Mouse (Mus musculus): Measurements from ENCODE around the gene Gtpbp1.
A peak's percentile ranks its signal among the peaks of the same experiment; 100 is the strongest.

Gene Gtpbp1

DNA sequence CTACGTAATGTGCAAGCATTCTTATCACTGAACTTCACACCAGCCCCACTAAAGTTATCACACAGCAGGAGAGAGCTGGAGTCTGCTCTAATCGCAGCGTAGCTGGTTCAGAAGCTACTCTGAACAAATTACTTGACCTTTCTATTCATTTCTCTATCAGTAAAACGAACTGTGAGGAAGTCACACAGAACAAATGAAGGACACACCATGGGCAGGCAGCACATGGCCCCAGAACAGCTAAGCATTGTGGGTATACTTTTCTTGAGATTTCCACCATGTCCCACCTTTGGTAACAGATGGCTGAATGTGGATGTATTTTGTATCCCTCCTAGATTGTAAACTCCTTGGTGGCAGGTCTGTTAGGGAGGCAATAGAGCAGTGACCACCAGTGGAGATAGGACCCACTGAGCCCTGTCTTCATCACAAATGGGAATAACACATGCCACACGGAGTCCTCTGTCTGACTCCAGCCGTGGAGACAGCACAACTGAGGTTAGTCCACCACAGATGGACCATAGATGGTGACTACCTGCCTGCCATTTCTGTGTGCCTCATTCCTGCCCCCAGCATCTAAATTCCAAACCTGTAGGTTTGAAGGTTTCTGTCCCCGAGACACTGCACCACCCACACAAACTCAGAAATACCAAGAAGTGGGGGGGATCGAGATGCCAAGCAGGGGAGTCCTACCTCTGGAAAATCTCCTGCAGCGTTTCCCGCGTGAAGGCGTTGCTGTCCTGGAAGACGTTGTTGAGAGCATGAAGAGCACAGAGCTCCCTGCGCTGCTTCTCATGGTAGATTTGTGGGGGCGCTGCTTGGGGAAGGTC is 4.4 kb upstream of the Gtpbp1 start:
- no peak for DNase-seq (ENCODE audit: low read depth)

DNA sequence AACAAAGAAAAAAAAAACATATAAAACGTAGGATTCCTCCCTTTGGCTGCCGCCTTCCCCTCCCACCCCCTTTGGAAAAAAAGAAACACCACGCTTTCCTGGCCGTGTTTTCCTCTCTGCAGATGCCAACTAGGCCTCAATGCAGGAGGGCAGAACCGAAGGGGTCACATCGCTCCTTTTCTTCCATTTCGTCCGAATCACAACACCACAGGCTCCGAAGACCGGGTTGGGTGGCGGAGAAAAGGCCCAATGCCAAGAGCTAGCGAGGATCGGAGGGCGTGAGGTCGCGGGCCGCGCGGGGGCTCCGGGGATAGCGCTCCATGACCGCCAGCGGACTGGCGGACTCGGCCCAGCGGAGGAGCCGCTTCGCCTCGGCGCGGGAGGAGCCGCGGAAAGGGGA is 3.5 kb upstream of the Gtpbp1 start:
- DNase-seq (ENCODE audit: low read depth) = no peak

DNA sequence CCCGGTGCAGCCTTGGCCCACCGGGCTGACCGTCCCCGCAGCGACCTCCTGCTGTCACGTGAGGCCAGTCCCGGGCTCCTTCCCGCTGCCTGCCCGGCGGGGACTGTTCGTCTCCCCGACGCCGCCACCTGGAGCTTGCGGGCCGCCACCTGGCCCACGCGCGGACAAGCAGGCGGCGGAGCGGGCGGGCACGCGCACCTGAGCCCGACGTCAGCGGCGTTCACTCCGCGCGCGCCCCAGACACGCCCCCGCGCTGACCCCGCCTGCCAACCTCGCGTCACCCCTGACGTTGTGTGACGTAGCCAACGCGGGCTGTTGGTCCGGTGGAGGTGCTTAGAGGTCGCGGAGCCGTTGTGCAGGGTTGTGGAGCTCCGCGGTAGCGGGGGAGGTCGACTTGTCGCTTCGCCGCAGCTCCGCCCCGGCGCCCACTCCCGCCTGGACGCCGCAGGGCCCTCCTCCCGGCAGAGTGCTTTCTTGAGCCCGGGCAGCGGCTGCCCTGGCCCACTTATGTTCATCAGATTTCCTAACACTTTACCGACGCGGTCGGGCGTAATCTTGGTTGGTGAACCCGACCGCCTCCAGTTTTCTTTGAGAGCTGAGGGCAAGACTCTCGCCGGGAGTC is 2.9 kb upstream of the Gtpbp1 start, which contains the start of gene Josd1:
Josd1 (minus strand) TSS at position 274 of the 622 bp plus-strand sequence.
- DNase-seq (ENCODE audit: low read depth) = peak; percentile 90

DNA sequence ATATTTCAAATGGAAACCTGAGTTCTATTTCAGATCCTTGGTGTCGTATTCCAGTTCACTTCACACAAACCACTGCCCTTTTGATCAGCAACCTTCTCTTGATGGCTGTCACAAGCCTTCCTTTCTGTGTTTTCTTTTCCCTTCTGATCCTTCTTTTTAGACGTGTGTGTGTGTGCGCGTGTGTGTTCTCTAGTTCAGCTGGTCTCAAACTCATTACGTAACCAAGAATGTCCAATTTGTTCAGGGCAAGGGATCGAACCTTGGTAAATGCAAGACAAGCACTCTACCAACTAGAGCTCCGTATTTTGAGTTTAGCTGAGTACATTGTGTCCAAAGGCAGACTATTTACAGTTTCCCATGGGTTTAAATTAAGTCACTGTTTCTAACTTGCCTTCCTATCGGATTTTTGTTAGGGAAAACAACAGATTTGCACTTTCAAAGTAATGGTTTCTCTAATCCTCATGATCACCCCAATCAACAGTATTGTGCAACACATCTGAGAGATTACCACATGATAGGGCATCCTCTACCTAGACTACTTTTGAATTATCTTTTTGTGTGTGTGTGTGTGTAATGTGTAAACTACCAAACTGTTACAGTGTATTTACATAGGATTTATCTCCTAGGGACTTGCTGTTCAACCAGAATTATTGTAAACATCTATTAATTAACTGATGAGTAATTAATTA is 2.2 kb upstream of the Gtpbp1 start:
- DNase-seq (ENCODE audit: low read depth) = no peak

DNA sequence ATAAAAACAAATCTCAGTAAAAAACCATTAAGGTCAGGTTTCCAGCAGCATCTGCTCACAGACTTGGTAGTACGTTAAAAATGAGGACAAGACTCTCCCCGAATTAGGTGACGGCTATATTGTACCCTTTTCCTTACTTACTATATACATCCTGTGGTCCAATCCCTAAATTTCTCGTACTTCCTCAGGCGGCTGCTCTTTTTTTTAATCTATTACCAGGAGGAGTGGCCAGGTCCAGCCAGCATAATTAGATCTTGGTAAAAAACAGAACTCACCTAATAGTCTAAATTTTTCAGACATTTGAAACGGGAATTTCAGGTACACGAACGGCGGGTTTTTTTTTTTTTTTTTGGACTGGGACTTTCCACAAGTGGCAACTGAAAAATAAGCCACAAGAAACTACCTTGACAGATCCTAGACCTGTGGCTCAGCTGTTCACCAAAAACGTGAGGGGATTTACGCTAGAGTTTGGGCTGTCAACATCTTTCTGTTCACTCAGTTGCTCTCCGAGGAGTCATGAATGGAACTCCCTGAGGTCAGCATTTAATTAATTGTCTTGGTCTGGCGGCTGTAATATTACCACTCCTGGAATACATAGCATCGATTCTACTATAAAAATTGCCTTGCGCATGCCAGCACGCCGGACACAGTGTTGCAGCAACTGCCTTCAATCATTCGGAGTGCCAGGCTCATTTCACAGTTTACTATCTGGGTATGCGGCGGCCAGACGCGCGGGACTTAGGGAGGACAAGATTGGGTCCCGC is 801 bp upstream of the Gtpbp1 start:
- DNase-seq (ENCODE audit: low read depth) = no peak

DNA sequence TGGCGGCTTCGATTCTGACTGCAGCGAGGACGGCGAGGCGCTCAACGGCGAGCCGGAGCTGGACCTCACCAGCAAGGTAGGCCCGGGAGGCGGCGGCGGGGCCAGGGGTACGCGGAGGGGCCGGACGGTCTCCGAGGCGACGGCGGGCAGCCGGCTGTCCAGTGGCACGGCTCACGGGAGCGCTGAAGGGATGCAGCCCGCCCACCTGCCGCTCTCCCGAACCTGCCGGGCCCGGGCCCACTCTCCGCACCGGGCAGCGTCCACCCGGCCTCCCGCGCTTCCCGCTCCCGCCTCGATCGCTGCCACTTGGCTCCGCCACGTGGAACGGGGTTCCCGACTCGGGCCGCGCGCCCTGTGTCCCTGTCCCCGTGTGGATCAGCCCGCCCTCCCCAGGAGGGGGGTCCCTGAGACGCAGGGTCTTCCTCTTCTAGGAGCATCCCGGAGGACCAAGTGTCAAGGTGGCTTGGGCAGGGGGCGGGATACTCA is 421 bp downstream of the Gtpbp1 start:
- no peak for DNase-seq (ENCODE audit: low read depth)

DNA sequence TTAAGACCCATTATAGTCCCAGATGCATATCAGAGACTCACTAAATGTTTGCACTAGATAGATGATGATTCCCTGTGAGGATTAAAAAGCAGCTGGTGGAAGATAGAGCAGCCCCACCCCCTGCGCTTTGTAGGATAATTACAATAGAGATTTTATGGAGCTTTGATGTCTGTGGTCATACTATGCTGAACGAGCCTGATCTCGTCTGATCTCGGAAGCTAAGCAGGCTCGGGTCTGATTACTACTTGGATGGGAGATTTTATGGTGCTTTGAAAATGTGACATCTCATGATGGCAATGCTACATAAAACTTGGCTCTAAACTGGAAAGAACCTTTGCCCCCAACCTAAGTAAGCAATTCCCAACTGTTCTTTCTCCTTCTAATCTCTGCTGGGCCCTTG is 1.7 kb downstream of the Gtpbp1 start:
- DNase-seq (ENCODE audit: low read depth) = no peak

DNA sequence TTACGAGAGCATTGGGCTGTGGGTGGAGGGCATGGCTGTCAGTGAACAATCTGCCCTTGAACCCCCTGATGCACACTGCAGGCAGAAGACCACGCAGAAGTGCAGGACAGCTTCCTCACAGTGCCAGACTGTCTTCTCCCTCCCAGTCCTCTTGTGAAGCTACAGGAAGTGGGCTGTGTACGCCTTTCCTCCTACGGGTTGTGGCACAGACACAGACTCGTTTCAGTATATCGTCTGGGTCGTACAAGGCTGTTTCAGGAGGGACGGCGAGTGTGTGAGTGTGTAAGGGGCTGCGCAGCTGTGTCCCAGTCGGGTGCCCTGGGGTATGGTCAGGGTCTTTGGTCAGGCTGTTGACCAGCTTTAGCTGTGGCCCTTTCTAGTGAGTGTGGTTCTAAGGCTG is 3.1 kb downstream of the Gtpbp1 start:
- DNase-seq (ENCODE audit: low read depth) = no peak

DNA sequence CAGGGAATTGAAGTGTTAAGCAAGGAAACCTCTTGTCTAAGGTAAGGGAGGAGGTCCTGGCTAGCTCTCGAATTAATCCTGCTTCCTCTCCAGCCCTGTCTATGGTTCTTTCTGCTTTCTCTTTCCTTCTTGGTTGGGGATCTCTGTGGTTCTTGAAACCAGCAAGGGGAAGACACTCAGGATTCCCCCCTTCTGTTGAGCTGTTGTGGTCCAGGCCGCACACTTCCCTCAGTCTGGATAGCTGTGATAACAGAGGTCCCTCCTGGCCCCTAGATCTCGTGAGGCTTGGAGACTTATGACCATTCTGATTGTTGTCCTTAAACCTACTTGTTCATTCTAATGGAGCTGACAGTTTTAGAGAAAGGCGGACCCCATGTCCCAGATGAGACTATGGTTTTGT is 3.9 kb downstream of the Gtpbp1 start:
- DNase-seq (ENCODE audit: low read depth) = no peak

DNA sequence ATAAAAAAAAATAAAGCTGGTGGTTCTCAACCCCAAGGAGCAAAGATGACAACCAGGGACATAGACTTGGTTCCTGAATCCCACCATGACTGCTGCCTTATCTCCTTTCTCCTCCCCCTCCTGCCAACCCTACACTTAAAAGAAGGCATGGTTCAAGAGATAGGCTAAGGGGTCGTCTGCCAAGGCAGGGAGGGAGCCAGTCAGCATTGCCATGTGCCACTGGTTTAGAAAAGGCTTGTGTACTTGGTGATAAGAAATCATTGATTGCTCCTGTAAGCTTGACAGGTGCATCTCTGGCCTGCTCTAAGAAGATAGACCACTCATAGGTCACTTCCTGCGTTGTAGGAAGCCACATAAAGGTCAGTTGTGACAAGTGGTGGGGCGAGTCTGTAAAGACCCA is 4.9 kb downstream of the Gtpbp1 start:
- DNase-seq (ENCODE audit: low read depth) = no peak

DNA sequence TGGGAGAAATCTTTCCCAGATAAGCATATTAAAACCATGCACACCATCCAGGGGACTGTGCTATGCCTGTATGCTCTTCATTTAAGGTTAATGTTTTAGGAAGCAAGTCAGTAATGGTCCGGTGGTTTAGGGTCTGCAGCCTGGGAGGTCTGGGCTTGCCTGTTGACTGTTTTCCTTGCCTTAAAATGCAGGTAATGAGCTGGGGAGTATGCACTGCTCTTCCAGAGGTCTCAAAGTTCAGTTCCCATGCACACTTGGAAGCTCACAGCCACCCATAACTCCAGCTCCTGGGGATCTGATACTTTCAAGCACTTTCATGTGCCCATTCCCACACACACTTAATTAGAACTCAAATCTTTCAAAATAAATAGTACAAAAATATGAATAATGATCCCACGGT is 5.9 kb downstream of the Gtpbp1 start:
- DNase-seq (ENCODE audit: low read depth) = no peak

DNA sequence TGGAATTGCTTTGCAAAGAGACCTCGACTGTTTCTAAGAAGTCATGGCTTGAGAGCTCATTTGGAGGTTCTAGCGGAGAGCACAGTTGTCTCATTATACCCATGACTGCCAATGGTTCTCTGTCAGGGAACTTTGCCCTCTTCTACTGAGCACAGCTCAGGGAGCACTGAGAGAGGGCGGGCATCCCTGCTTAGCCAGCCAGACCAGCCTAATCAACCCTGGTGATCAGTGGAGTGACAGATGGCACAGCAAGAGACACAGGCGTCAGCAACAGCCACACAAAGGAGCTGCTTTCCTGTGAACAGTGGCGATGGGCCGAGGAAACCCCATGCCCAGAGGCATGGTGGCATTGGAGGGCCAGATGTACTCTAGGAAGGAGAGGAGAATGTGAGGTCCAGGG is 6.4 kb downstream of the Gtpbp1 start:
- DNase-seq (ENCODE audit: low read depth) = no peak

DNA sequence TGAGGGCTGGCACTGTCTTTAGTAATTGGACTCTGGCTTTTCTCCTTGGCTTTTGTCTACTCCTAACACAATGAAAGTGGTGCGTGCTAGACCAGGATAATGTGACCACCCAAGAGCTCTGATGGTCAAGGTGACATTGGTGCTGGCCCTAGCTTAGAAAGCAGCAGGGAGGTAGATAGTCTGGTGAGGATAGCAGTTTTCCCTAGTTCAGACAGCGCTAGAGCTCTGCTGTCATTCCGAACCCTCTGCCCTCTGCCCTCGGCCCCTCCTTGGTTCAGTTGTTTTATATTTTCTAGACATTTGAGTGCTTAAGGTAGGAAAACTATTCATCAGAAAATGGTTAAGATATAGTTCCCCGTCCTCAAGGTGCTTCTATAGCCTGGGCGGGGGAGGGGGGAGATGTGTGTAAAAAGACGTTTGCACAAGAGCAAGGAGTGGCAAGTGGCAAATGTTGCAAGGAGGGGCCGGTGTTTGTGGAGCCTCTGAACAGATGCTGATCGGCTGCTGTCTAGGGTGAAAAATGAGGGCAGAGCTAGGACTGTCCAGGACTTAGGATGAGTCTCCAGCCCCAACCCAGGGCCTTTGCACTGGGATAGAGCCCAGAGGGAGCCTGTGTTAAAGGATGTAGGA is 7.0 kb downstream of the Gtpbp1 start:
- no peak for DNase-seq (ENCODE audit: low read depth)

DNA sequence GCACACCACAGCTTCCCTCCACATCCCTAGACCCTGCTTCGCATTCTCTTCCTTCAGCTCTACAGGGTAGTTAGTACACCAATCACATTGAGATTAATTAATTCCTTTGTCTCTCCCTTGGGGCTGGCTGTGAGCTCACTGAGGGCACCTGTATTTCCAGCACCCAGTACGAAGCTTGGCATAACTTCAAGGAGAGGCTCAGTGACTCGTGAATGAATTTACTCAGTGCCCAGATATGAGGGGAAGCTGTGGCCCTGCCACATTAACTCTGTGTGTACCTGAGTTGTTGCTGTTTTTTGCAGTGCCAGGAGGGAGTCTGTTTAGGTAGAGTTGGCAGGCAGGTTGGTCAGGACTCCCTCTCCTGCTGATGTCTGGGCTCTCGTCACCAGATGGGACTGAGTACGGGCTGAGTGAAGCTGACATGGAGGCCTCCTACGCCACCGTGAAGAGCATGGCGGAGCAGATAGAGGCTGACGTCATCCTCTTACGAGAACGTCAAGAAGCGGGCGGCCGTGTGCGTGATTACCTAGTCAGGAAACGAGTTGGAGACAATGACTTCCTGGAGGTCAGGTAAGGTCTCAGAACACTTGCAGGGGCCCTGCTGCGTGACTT is 16.1 kb downstream of the Gtpbp1 start:
- no peak for DNase-seq (ENCODE audit: low read depth)

DNA sequence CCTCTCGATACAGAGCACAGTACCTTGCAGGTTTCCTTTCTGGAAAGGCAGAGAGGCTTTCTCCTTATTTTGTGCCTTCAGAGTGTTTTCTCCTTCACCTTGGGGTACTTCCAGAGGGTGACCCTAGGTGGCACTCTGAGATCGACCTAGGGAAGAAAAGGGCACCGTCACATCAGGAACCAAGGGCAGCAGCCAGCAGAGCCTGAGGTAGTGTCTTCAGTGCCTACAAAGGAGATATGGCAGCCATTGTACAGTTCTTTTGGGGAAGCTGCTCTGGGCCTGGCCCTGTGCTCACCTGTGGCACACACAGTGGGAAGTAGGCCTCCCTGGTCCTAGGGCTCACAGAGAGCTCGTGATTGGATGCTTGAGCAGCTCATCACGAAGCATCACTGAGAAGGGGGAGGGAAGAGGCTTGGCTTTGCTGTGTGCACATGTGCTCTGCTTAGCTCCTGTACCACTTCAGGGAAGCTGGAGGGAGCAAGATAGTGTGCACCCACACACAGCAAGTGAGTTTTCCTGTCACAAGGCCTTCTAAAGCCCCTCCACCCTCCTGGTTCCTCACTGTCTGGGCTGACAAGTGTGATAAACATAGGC is 17.7 kb downstream of the Gtpbp1 start:
- no peak for DNase-seq (ENCODE audit: low read depth)

DNA sequence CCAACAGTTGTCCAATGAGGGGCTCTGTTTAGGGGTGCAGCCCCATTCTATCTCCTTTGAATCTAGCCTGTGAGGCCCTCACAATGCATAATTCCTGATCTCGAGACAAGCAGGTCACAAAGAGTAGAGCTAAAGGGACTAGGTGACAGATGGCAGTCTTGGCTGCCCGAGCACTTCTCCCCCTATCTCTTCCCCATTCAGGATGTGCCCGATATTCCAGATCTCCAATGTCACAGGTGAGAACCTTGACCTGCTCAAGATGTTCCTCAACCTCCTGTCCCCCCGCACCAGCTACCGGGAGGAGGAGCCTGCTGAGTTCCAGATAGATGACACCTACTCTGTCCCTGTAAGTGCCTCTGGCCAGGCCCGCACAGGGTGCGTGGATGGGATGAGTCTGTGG is 25.0 kb downstream of the Gtpbp1 start:
- DNase-seq (ENCODE audit: low read depth) = no peak

DNA sequence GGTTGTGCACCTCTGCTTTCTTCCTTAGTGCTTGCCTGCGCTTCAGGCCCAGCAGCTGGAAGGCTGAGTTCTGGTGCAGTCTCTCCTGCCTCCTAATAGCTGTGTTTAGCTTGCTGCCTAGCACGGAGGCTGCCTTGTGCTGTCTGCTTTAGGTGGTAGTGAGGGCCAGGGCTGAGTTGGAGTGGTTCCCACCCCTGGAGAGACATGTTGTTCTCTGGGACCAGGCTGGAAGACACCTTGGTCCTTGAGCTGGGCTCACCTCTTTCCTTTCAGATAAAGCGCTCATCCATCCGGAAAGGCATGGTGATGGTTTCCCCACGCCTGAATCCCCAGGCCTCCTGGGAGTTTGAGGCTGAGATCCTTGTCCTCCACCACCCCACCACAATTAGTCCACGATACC is 26.1 kb downstream of the Gtpbp1 start:
- no peak for DNase-seq (ENCODE audit: low read depth)

DNA sequence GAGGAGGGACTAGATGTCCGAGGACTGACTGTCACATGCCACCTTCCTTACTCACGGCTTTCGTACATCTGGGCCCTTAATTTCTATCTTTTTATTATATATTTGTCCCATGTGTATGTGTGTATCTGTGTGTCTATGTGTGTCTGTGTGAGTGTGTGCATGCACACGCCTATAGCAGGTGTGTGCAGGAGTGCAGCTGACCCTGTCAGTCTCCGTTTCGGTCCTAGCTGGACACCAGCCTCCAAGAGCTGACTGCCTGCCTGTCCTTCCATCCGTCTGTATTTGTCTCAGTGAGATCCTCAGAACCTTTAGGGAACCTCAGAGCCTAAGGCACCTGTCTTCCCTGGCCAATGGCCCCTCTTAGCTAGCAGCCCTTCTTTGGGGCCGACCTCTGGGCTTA is 29.6 kb downstream of the Gtpbp1 start:
- no peak for DNase-seq (ENCODE audit: low read depth)

DNA sequence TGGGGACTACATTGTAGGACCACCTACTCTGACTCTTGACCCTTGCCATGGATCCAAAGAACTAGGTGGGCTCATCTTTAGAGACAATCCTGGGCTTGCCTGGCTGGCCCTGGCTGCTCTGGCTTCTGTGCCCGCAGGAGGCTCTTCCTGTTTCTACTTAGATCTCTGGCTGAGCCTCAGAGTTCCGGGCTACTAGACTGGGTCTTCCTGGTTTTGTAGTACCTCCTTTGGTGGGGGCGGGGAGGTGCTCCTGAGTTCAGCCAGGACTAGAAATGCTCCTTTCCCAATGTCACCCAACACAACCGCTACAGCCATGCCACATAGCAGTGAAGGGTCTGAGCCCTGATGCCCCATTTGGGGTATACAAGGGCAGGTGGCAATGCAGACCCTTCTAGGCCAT is 30.2 kb downstream of the Gtpbp1 start:
- DNase-seq (ENCODE audit: low read depth) = no peak

DNA sequence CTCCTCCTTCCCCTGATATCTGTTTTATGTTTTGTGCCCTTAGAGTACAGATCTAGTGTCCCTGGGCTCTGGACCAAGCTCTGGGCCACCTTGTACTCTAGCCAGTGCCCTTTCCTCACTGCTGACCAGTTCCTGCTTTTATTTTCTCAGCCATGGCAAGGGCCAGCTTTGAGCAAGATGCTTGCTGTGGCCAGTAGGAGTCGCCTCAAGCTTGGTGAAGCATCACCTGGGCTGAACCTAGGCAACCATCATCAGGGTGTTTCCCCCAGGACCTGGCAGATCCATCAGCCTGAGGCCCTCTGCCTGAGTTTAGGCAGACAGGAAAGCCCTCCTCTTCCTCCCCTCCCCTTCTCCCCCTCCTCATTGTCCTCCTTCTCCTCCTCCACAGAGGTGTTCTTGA is 32.8 kb downstream of the Gtpbp1 start:
- DNase-seq (ENCODE audit: low read depth) = no peak

DNA sequence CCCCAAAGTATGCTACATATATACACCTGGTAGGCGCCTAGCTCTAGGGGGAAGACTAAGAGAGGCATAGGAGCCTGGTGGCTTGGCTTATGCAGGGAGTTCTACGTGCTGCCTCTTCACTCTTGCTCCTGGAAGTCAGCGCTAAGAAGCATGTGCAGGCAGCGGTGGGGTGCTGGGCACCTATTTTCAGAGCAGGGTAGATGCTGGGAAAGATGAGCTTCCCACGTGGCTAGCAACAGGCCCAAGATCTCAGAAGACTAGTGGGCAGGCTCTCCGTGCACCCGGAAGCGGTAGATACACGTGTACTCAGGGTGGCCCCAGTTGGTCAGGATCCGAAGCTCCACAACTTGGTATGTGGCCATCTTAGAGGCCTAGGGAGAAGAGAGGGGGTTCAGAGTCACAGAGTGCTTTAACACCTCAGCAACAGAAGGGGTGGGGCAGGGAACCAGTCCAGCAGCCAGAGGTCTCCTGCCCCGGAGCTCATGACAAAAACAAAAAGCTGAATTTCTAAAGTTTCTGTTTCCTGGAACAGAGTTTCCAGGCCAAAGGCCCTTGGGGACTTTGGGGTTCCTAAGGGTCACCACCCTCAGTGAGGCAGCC is 34.6 kb downstream of the Gtpbp1 start:
- DNase-seq (ENCODE audit: low read depth) = no peak
